Mouse (Mus musculus): Measurements from ENCODE around the gene Hs3st3a1. TPM values are rescaled to one million over a fixed set of nuclear protein-coding genes. Genes with fewer than 3 reads are reported as not detected.

The Hs3st3a1 gene
- total and polyA plus RNA-seq, 3 experiments, result 0.31 to 0.45 (median 0.35) TPM

DNA sequence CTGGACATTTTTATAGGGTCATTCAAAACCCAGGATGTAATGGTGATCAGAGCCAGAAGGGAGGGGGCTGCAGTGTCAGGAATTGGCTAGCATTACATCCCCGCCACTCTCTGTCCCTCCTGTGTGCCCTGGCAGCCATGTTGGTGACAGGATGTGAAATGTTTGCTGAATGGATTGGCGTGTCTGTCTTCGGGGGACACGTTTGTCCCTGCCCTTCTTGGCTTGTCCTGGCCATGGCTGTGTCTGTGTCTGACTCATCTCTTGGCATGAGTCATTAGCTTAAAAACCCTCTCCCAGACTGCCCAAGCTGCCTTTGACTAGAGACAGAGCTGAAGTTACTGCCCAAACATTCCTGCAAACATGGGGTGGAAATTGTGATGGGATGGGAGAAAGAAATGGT, 33.6 kb downstream of the Hs3st3a1 start:
- no peaks in the 10 kb centered on the region for H3K27me3 ChIP-seq (ENCODE audit: control insufficient read depth, insufficient read depth, low read length)
- H3K4me3 ChIP-seq, result no peak overlapping the region
- H3K4me1 ChIP-seq (ENCODE audit: control insufficient read depth, insufficient read depth, low read length), result no peaks in the 10 kb centered on the region
- intact Hi-C loops (cut with DNase I), result no loop called here
- no peak overlapping the region for H3K27ac ChIP-seq
- 31% methylated on average over 4 of the region's 4 CpGs for WGBS
- no peaks in the 10 kb centered on the region for H3K79me2 ChIP-seq (replicated peaks; ENCODE audit: control insufficient read depth, insufficient read depth, low read length)
- peak in 1 of 2 experiments; percentile 8 for DNase-seq
- no peaks in the 10 kb centered on the region for H3K36me3 ChIP-seq (ENCODE audit: control insufficient read depth, insufficient read depth, low read length)
- TF ChIP-seq EP300 (IDR thresholded peaks at IDR 0.05; ENCODE audit: insufficient read depth, low read depth, low read length) (no peak), POLR2A (IDR thresholded peaks at IDR 0.05; ENCODE audit: insufficient read depth, low read depth, low read length) (no peak), CTCF (IDR thresholded peaks at IDR 0.05) (no peak)
- no peak overlapping the region for H3K9ac ChIP-seq (ENCODE audit: low read depth, low read length)

DNA sequence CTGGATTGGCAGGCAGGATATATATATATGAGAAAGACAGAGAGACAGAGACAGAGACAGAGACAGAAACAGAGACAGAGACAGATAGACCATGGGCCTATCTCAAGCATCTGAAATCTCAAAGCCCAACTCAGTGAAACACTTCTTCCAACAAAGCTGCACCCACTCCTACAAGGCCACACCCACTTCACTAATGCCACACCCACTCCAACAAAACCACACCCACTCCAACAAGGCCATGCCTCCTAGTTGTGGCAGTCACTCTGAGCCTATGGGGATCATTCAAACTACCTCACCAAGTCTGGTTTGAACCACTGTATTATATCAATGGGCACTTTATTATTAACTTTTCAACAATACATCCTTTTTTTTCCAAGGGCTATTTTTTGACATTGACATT, 35.6 kb downstream of the Hs3st3a1 start:
- no peaks in the 10 kb centered on the region for H3K27me3 ChIP-seq (ENCODE audit: control insufficient read depth, insufficient read depth, low read length)
- intact Hi-C loops (cut with DNase I), result no loop called here

DNA sequence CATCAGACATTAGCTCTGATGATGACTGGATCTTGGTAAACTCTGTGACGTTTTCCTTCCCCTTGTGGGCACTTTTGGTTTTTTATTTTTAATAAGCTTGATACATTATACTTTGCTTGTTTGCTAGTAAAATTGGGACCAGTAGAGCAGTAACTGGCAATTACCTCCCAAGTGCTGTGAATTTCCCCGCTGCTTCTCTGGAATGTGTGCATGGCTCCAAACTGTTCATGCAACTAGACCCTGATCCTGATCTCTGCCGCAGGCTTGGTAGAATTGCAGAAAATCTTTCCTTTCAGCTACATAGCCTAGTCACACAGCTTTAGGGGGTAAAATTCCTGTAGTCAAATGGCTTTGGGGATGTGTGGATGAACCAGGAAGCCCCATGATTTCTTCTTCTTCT, 38.5 kb downstream of the Hs3st3a1 start:
- H3K4me3 ChIP-seq, result no peak overlapping the region
- intact Hi-C loops (cut with DNase I), result no loop called here
- H3K27ac ChIP-seq, result no peak overlapping the region
- WGBS, result 74% methylated on average over 3 of the region's 3 CpGs
- TF ChIP-seq POLR2A (IDR thresholded peaks at IDR 0.05; ENCODE audit: insufficient read depth, low read depth, low read length) (no peak), CTCF (IDR thresholded peaks at IDR 0.05) (no peak), EP300 (IDR thresholded peaks at IDR 0.05; ENCODE audit: insufficient read depth, low read depth, low read length) (no peak)
- no peaks in the 10 kb centered on the region for H3K79me2 ChIP-seq (replicated peaks; ENCODE audit: control insufficient read depth, insufficient read depth, low read length)
- H3K4me1 ChIP-seq (ENCODE audit: control insufficient read depth, insufficient read depth, low read length), result no peaks in the 10 kb centered on the region
- H3K36me3 ChIP-seq (ENCODE audit: control insufficient read depth, insufficient read depth, low read length), result no peaks in the 10 kb centered on the region
- DNase-seq, result no peak
- no peaks in the 10 kb centered on the region for H3K27me3 ChIP-seq (ENCODE audit: control insufficient read depth, insufficient read depth, low read length)
- no peak overlapping the region for H3K9ac ChIP-seq (ENCODE audit: low read depth, low read length)

More for the DNA sequence above, 35.6 kb downstream of the Hs3st3a1 start:
- Histone ChIP-seq H3K79me2 (replicated peaks; ENCODE audit: control insufficient read depth, insufficient read depth, low read length) (no peaks in the 10 kb centered on the region), H3K36me3 (ENCODE audit: control insufficient read depth, insufficient read depth, low read length) (no peaks in the 10 kb centered on the region), H3K4me3 (no peak overlapping the region), H3K27ac (no peak overlapping the region), H3K4me1 (ENCODE audit: control insufficient read depth, insufficient read depth, low read length) (no peaks in the 10 kb centered on the region), H3K9ac (ENCODE audit: low read depth, low read length) (no peak overlapping the region)
- DNase-seq, result no peak
- no peak for TF ChIP-seq EP300 (IDR thresholded peaks at IDR 0.05; ENCODE audit: insufficient read depth, low read depth, low read length)
- no peak for TF ChIP-seq POLR2A (IDR thresholded peaks at IDR 0.05; ENCODE audit: insufficient read depth, low read depth, low read length)
- TF ChIP-seq CTCF (IDR thresholded peaks at IDR 0.05), result no peak

DNA sequence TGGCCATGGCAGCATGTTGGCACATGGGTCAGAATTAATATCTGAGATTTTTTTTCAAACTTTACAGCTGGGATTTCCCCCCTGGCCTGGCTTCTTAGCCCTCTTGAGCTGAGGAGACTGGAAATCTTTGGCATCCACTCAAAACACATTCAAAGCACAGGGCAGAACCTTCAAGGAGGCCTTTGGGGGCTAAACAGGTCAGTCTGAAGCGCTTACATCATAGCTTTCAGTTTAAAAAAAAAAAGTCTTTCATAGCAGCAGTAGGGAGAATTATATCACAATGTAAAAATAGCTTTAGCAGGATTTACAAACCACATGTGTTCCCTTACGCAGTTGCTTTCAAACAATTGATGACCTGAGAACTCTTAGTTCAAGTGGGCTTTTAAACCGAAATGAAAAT, 46.3 kb downstream of the Hs3st3a1 start:
- no peak for TF ChIP-seq CTCF (IDR thresholded peaks at IDR 0.05)
- no peak for TF ChIP-seq POLR2A (IDR thresholded peaks at IDR 0.05; ENCODE audit: insufficient read depth, low read depth, low read length)
- TF ChIP-seq EP300 (IDR thresholded peaks at IDR 0.05; ENCODE audit: insufficient read depth, low read depth, low read length), result no peak
- 33% methylated on average over 3 of the region's 3 CpGs for WGBS
- H3K27ac ChIP-seq, result no peak overlapping the region
- intact Hi-C loops (cut with DNase I), result no loop called here
- no peaks in the 10 kb centered on the region for H3K36me3 ChIP-seq (ENCODE audit: control insufficient read depth, insufficient read depth, low read length)
- no peak overlapping the region for H3K9ac ChIP-seq (ENCODE audit: low read depth, low read length)
- H3K79me2 ChIP-seq (replicated peaks; ENCODE audit: control insufficient read depth, insufficient read depth, low read length), result no peaks in the 10 kb centered on the region
- no peaks in the 10 kb centered on the region for H3K27me3 ChIP-seq (ENCODE audit: control insufficient read depth, insufficient read depth, low read length)
- no peak for DNase-seq
- no peaks in the 10 kb centered on the region; the same call in 1 of the 2 replicates for H3K4me1 ChIP-seq (ENCODE audit: control insufficient read depth, insufficient read depth, low read length)
- no peak overlapping the region for H3K4me3 ChIP-seq

DNA sequence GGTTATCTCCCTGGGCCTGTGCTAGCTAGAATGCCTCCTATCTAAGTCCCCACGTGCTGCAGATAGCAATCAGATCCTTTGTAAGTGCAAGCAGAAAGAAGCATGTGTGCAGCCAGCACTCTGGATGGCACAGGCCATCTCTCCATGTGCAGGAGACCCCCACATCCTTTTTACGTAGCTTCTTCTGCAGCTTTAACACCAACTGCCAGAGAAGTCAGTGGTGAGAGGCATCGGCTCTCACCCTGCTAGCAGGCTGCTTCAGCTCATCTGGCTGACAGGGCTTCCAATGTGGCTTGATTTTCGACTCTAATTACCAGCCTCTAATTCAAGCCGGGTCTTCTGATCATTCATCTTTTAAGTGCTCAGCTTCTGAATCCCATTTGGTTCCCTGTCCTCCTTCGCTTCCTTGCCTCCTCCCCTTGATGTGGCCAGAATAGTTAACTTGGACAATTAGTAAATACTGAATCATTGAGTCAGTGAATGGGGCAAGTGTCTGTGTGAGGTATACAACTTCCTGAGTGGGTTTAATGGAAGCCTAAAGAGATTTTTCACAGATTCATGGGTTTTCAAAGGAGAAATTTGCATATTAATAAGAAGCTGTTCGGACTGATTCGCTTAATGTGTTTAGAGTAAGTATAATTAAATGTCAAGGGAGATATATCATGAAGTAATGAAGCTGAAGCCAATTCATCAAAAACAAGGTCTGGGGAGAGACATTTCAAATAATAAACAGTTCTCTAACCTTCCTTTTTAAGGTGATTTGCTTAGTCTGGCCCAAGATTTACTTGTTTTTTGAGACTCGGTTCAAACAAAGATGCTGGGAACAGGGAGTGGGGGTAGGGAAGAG, 54.7 kb downstream of the Hs3st3a1 start:
- DNase-seq, result no peak
- no peaks in the 10 kb centered on the region; the same call in 1 of the 2 replicates for H3K4me1 ChIP-seq (ENCODE audit: control insufficient read depth, insufficient read depth, low read length)
- H3K4me3 ChIP-seq, result no peak overlapping the region
- H3K79me2 ChIP-seq (replicated peaks; ENCODE audit: control insufficient read depth, insufficient read depth, low read length), result no peaks in the 10 kb centered on the region
- intact Hi-C loops (cut with DNase I), result no loop called here
- TF ChIP-seq CTCF (IDR thresholded peaks at IDR 0.05), result no peak
- no peak for TF ChIP-seq EP300 (IDR thresholded peaks at IDR 0.05; ENCODE audit: insufficient read depth, low read depth, low read length)
- TF ChIP-seq POLR2A (IDR thresholded peaks at IDR 0.05; ENCODE audit: insufficient read depth, low read depth, low read length), result no peak
- no peaks in the 10 kb centered on the region for H3K27me3 ChIP-seq (ENCODE audit: control insufficient read depth, insufficient read depth, low read length)
- 70% methylated on average over 9 of the region's 9 CpGs for WGBS
- no peak overlapping the region for H3K27ac ChIP-seq
- no peak overlapping the region for H3K9ac ChIP-seq (ENCODE audit: low read depth, low read length)
- no peaks in the 10 kb centered on the region for H3K36me3 ChIP-seq (ENCODE audit: control insufficient read depth, insufficient read depth, low read length)

DNA sequence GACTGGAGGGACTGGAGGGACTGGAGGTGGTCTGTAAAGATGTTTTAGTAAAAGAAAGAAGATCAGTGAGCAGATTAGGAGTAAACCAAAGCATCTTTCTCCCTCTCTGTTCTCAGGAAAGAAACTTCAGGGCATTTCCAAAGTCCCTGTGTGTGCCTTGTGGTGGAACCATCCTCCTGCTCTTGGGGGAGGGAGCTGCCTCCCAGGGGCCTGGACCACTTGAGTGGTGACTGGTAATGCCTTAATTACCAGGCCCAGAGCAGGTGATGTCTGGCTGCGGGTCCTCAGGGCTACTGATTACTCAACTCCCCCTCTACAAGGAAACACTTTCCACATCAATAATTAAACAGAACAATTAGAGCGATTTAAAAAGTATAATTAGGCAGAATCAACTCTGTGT, 59.3 kb downstream of the Hs3st3a1 start:
- TF ChIP-seq POLR2A (IDR thresholded peaks at IDR 0.05; ENCODE audit: insufficient read depth, low read depth, low read length) (no peak), EP300 (IDR thresholded peaks at IDR 0.05; ENCODE audit: insufficient read depth, low read depth, low read length) (no peak), CTCF (IDR thresholded peaks at IDR 0.05) (no peak)
- H3K4me3 ChIP-seq, result no peak overlapping the region
- H3K36me3 ChIP-seq (ENCODE audit: control insufficient read depth, insufficient read depth, low read length), result no peaks in the 10 kb centered on the region
- intact Hi-C loops (cut with DNase I), result no loop called here
- H3K27me3 ChIP-seq (ENCODE audit: control insufficient read depth, insufficient read depth, low read length), result no peaks in the 10 kb centered on the region
- no peaks in the 10 kb centered on the region for H3K79me2 ChIP-seq (replicated peaks; ENCODE audit: control insufficient read depth, insufficient read depth, low read length)
- no peak overlapping the region for H3K27ac ChIP-seq
- H3K9ac ChIP-seq (ENCODE audit: low read depth, low read length), result no peak overlapping the region
- H3K4me1 ChIP-seq (ENCODE audit: control insufficient read depth, insufficient read depth, low read length), result peaks cover 2% of the 10 kb centered on the region
- WGBS, result 89% methylated on average over 2 of the region's 2 CpGs
- no peak for DNase-seq
